Mouse (Mus musculus): ENCODE measurements around the gene Tmem191c.

GRCm38 (mm10) chr16:17326064-17326463 lies 50.2 kb downstream of the Tmem191c start:
- TF ChIP-seq CTCF (IDR thresholded peaks at IDR 0.05; ENCODE audit: control insufficient read depth, insufficient read depth, low read length) = no peak
- no peak for TF ChIP-seq POLR2A (IDR thresholded peaks at IDR 0.05; ENCODE audit: borderline replicate concordance, control insufficient read depth, low read depth, low read length)
